Mouse (Mus musculus): Measurements from ENCODE around the gene Dnajc14. TPM values are rescaled to one million over a fixed set of nuclear protein-coding genes. Genes with fewer than 3 reads are reported as not detected.
"Not testable (repeated sequence)": the region's sequence is repeated elsewhere in the genome, so short reads cannot be mapped to it uniquely, and the experiment has no call there.

Gene Dnajc14
- polyA plus RNA-seq, 1 experiment, result 25.3 TPM

DNA sequence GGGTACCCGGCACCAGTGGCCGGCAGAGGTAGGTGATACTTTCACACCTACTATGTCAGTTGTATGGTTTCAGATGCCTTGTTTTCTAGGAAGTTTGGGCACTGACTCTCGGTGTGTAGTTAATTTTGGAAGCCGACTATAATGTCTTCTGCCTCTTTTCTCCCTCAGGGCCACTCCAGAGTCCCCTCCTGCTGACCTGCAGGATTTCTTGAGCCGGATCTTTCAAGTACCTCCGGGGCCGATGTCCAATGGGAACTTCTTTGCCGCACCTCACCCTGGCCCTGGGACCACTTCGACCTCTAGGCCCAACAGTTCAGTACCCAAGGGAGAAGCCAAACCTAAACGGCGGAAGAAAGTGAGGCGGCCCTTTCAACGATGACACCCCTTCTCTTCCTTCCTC, 13.2 kb downstream of the Dnajc14 start, which contains the start of gene Sarnp:
Gene Sarnp, plus strand, starts transcription at position 301 of the 400 bp plus-strand sequence.
- DNase-seq (ENCODE audit: extremely low spot score in 1 of 2, low spot score in 1 of 2), result no peak

DNA sequence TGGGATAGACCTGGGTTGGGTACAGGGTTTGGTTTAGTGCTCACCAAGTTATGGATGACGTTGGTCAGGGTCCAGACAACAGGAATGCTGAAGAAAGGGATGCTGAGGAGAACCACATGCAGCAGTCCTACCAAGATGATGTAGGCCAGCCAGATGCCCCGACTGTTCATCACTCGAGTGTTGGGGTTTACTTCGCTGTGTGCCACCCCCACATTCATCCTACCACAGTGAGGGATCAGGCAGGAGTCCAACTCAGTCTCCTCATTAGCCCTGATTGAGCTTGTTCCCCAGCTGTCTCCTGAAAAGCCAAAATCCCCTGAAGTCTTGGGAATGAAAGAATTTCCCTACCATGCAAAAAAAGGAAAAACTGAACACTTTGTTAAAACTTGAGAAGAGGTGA, 16.4 kb downstream of the Dnajc14 start:
- no peak for DNase-seq (ENCODE audit: extremely low spot score in 1 of 2, low spot score in 1 of 2)

DNA sequence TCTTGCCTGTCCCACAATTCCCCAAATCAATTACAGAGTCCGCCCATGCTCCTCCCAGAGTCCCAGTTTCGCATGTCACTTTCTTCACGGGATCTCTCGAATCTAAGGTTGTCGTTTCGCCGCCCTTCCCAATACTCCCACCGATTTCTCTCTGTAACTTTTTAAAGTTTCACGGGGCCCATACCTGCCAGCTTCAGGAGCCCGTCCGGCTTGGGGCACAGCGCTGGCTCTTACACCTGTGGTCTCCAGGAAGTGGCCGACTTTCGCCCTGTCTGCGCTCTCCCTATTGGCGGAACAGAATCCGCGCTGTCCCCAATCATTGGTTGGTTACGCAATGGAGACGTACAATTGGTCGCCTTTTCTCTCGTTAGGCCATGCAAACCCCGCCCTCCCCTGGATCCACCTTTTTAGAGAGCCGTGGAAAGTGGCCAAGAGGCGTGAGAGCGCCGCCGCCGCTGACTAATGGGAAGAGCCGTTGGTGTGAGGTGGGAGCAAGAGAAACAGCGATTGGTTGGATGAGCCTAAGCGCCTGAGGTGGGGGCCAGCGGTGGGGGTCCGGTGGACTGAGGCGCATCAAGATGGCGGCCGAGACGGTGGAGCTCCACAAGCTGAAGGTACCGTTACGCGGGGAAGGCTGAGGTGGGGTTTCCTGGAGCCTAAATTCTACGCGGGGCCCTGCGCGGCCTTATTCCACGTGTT, 17.6 kb downstream of the Dnajc14 start, which contains the start of gene Ormdl2:
Gene Ormdl2, minus strand, starts transcription at position 288 of the 699 bp plus-strand sequence.
- peak; percentile 98 to 99 for DNase-seq (ENCODE audit: extremely low spot score in 1 of 2, low spot score in 1 of 2)

DNA sequence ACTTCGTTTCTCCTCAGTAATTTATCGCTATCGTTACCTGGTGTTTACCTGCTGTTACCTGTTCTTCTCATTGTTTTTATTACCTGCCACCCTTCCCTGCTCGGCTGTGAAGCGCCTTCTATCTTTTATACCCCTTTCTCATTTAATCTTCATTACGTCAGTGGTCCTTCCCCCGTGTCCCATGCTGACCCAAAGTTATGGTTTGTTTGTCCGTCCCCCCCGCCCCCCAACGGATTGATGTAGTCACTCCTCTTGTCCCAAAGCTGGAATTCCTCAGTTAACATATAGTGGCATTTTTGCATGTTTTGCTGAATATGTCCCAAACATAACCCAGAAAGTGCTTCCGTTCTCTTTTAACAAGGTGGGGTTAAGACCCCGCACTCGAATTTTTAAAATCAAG, 18.3 kb downstream of the Dnajc14 start:
- DNase-seq (ENCODE audit: extremely low spot score in 1 of 2, low spot score in 1 of 2), result no peak

DNA sequence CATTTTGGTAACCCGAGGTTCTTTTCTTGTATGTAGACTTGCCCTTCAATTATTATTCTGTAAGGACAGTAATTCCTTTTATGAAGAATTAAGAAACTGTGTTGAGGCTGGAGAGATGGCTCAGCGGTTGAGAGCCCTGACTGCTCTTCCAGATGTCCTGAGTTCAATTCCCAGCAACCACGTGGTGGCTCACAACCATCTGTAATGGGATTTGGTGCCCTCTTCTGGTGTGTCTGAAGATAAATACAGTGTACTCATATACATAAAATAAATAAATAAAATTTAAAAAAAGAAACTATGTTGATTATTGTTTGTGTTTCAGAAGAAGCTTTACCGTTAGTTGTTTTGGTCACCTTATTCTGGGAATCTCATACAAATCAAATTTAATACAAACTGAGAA, 19.2 kb downstream of the Dnajc14 start:
- not testable (repeated sequence) for DNase-seq (ENCODE audit: extremely low spot score in 1 of 2, low spot score in 1 of 2)

DNA sequence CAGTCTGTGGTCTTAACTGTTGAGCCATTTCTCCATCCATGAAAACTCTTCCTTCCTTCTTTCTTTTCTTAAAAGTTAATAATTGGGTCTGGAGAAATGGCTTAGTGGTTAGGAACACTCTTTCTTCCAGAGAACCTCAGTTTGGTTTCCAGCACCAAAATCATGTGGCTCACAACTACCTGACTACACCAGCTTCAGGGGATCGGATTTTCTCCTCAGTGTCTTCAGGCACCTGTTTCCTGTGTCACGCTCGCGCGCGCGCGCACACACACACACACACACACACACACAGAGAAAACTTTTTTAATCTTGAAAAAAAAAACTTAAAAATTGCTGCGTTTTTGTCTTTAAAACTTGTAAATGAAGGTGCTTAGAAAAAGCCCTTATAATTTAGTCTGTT, 20.0 kb downstream of the Dnajc14 start:
- DNase-seq (ENCODE audit: extremely low spot score in 1 of 2, low spot score in 1 of 2), result no peak

DNA sequence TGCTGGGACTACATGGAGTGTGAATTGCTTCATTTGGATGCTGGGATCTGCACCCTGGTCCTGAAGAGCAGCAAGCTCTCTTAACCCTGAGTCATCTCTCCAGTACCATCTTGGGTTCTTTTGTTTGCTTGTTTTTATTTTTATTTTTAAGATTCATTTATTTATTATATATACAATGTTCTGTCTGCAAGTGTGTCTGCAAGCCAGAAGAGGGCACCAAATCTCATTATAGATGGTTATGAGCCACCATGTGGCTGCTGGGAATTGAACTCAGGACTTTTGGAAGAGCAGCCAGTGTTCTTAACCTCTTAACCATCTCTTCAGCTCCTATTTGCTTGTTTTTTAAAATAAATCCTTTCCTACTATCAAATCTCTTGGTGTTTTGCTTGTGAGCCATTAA, 33.5 kb downstream of the Dnajc14 start:
- no peak for DNase-seq (ENCODE audit: extremely low spot score in 1 of 2, low spot score in 1 of 2)

DNA sequence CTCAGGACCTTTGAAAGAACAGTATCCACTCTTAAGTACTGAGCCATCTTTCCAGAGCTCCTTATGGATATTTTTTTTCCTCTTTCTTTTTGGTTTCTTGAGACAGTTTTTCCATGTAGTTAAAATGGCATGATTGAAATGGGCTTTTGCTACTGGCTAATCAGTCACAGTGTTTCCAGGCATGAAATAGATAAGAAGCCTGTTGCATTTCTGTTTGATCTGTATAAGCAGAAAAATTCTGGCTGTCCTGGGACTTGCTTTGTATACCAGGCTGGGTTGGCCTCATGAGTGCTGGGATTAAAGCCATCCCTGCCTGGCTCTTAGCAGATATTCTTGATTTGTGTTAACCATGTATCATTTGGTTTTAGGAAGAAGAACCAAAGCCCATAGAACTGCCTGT, 35.6 kb downstream of the Dnajc14 start:
- DNase-seq (ENCODE audit: extremely low spot score in 1 of 2, low spot score in 1 of 2), result no peak

DNA sequence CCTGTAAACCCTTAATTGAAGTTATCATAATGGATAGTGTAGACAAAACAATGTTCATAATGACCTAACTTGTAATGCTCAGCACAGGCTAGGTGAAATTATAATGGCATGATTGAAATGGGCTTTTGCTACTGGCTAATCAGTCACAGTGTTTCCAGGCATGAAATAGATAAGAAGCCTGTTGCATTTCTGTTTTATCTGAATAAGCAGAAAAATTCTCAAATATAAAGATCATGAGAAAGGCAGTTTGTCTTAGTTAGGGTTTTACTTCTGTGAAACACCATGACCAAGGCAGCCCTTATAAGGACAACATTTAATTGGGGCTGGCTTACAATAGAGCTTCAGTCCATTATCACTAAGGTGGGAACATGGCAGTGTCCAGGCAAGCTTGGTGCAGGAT, 36.8 kb downstream of the Dnajc14 start:
- no peak for DNase-seq (ENCODE audit: extremely low spot score in 1 of 2, low spot score in 1 of 2)

DNA sequence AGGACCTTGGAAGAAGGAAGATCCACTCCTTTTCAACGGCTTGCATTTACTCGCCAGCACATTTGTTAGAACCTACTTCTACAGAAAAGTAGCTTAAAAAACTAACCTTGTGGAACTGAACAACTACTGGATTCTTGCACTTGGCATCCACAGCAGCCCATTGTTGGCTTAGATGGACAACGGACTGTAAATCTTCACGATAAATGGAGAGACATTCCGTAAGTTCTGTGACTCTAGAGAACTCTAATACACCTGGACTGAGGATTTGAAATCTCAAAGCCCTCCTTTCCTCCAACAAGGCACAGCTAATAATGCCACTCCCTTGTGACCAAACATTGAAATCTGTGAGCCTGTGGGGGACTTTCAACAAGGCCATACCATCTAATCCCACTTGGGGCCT, 39.4 kb downstream of the Dnajc14 start:
- DNase-seq (ENCODE audit: extremely low spot score in 1 of 2, low spot score in 1 of 2), result no peak

DNA sequence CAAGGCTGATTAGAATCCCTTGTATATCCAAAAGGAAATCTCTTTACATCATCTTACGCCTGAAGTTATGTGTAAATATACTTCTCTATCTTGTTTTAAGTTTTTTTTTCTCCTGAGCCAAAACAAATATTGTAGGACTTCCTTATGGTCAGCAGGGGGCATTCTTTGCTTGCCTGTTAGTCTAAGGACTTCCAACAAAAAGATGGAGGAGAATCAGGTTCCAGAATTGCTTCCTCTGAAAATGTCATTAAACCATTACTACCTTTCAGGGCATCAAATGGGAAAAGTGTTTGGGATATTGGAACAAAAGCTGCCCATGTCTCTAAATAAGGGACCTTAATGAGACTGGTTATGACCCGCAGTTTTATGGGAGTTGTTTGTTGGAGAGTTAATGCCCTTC, 41.7 kb downstream of the Dnajc14 start:
- peak in 1 of 2 experiments; percentile 45 for DNase-seq (ENCODE audit: extremely low spot score in 1 of 2, low spot score in 1 of 2)

DNA sequence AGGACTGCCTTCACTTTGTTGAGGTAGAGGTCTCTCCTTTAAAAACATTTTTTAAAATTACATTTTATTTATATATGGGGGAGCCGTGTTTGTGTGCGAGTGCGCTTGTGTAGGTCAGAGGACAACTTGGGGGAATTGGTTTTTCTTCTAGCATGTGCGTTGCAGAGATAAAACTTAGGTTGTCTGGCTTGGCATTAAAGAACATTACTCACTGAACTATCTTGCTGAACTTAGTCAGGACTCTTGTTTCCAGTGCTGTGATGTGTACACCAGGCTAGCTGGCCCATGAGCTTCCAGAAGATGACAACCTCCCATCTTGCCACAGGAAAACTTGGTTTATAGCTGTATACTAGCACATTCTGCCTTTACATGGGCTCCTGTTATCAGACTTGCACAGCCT, 42.8 kb downstream of the Dnajc14 start:
- DNase-seq (ENCODE audit: extremely low spot score in 1 of 2, low spot score in 1 of 2), result no peak

DNA sequence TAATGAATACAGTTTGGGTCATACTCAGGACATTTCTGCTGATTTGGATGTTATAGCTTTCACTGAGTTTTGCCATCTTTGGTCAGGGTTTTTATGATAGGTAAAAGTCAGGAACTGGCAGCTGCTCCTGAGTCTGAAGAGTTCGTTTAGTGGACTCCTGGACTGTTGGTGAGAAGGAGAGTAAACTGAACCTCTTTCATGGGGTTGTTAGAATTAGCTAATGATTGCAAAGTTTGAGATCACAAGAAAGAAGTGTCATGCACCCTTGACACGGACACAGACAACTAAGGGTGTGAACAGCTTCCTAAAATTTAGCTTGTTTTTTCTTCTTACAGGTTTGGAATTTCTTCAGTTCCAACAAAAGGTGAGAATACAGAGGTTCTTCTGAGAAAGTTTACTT, 44.6 kb downstream of the Dnajc14 start:
- DNase-seq (ENCODE audit: extremely low spot score in 1 of 2, low spot score in 1 of 2), result no peak

DNA sequence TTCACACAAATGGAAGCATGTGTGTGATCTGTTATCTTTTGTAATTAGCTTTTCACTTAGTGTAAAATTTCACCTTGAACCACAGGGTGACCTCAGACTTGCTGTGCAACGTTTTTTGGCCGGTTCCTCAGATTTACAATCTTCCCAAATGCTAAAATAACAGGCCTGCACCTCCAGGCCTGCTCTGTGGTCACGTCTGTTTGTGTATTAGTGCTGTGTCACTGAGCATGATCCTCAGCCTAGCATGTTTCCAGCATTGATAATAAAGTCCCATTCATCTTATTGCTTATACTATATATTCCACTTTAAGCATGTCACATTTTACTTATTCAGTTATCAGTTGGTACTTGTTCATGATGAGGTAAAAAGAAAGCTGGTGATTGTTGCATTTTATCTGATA, 46.5 kb downstream of the Dnajc14 start:
- no peak for DNase-seq (ENCODE audit: extremely low spot score in 1 of 2, low spot score in 1 of 2)

DNA sequence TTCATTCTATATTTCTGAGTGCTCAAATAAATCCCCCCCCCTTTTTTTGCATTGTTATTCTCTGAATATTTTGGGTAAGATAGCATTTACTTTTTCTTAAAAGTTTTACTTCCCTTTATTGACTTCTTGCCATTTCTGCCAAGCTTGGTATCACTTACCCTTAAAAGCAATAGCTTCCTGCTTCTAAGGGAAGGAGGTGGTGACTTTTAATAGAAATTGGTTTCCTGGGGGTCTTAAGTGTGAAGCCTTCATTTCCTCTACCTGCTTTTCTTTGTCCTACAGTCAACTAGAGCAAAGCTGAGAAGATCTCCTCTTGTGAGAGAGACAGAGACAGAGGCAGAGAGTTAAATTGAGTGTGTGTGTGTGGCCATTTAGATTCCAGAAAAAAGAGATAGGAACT, 57.3 kb downstream of the Dnajc14 start:
- DNase-seq (ENCODE audit: extremely low spot score in 1 of 2, low spot score in 1 of 2), result no peak

DNA sequence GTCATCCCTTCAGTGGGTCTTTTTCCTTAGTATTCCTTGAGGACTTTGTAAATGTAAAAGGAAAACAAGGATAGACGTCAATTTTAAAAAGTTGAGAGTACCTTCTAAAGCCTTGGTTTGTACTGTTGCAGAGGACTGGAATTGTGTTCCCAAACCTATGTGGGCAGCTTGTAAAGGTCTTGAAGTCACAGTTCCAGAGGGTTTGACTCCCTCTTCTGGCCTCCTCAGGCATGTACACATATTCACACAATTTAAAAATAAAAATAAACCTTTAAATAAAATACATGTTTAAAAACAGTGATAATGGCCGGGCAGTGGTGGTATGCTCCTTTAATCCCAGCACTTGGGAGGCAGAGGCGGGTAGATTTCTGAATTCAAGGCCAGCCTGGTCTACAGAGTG, 62.2 kb downstream of the Dnajc14 start:
- DNase-seq (ENCODE audit: extremely low spot score in 1 of 2, low spot score in 1 of 2), result no peak

DNA sequence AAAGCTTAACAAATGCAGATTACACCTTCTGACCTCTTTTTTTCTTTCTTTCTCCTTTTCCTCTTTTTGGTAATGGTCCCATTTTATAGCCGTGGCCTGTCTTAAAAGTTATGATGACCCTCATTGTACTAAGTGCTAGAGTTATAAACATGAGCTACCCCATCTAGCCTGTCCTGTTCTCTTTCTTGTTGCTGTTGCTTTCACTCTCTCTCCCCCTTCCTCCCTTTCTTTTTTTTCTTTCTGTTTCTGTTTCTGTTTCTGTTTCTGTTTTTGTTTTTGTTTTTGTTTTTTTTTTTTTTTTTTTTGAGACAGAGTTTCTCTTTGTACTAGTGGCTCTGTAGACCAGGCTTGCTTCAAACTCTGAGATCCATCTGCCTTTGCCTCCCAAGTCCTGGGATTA, 62.7 kb downstream of the Dnajc14 start:
- DNase-seq (ENCODE audit: extremely low spot score in 1 of 2, low spot score in 1 of 2), result no peak

Other genes starting within 250 kb of the Dnajc14 start
- gene Pa2g4, start 238.1 kb upstream of the Dnajc14 start, polyA plus RNA-seq (2012; rRNA removed), result 72.3 and 78.6 TPM in 2 replicates
- gene Erbb3, start 214.4 kb upstream of the Dnajc14 start, polyA plus RNA-seq (2012; rRNA removed), result 8.4 and 9.2 TPM in 2 replicates
- gene Rps26, start 177.3 kb upstream of the Dnajc14 start, polyA plus RNA-seq (2012; rRNA removed), result 396 and 476 TPM in 2 replicates
- 11.1 and 11.6 TPM in 2 replicates for gene Ikzf4, start 158.1 kb upstream of the Dnajc14 start, polyA plus RNA-seq (2012; rRNA removed)
- gene Suox, start 130.0 kb upstream of the Dnajc14 start, polyA plus RNA-seq (2012; rRNA removed), result 12.9 and 13.4 TPM in 2 replicates
- gene Rab5b, start 107.8 kb upstream of the Dnajc14 start, polyA plus RNA-seq (2012; rRNA removed), result 114 and 118 TPM in 2 replicates
- 0.80 and 0.98 TPM in 2 replicates for gene Pmel, start 99.9 kb upstream of the Dnajc14 start, polyA plus RNA-seq (2012; rRNA removed)
- gene Cdk2, start 99.0 kb upstream of the Dnajc14 start, polyA plus RNA-seq (2012; rRNA removed), result 4.9 and 6.0 TPM in 2 replicates
- 14.8 and 15.6 TPM in 2 replicates for gene Dgka, start 59.2 kb upstream of the Dnajc14 start, polyA plus RNA-seq (2012; rRNA removed)
- 38.3 and 44.6 TPM in 2 replicates for gene Pym1, start 56.2 kb upstream of the Dnajc14 start, polyA plus RNA-seq (2012; rRNA removed)
- 2.4 and 3.4 TPM in 2 replicates for gene Mmp19, start 13.2 kb upstream of the Dnajc14 start, polyA plus RNA-seq (2012; rRNA removed)
- 21.8 and 22.3 TPM in 2 replicates for gene Tmem198b, start 308 bp downstream of the Dnajc14 start, polyA plus RNA-seq (2012; rRNA removed)
- 55.8 and 69.0 TPM in 2 replicates for gene Sarnp, start 13.3 kb downstream of the Dnajc14 start, polyA plus RNA-seq (2012; rRNA removed)
- 15.3 and 17.3 TPM in 2 replicates for gene Ormdl2, start 17.6 kb downstream of the Dnajc14 start, polyA plus RNA-seq (2012; rRNA removed)
- gene Gdf11, start 87.7 kb downstream of the Dnajc14 start, polyA plus RNA-seq (2012; rRNA removed), result 17.0 and 17.2 TPM in 2 replicates
- 82.7 and 95.6 TPM in 2 replicates for gene Cd63, start 96.9 kb downstream of the Dnajc14 start, polyA plus RNA-seq (2012; rRNA removed)
- 12.3 and 15.7 TPM in 2 replicates for gene Rdh5, start 118.8 kb downstream of the Dnajc14 start, polyA plus RNA-seq (2012; rRNA removed)
- 233 and 273 TPM in 2 replicates for gene Bloc1s1, start 120.0 kb downstream of the Dnajc14 start, polyA plus RNA-seq (2012; rRNA removed)
- 23.4 and 26.8 TPM in 2 replicates for gene Itga7, start 129.8 kb downstream of the Dnajc14 start, polyA plus RNA-seq (2012; rRNA removed)
- not detected in 2 replicates for gene Mettl7b, start 156.9 kb downstream of the Dnajc14 start, polyA plus RNA-seq (2012; rRNA removed)
- gene Olfr9, start 185.4 kb downstream of the Dnajc14 start, polyA plus RNA-seq (2012; rRNA removed), result not detected in 2 replicates
- gene Olfr763, start 206.7 kb downstream of the Dnajc14 start, polyA plus RNA-seq (2012; rRNA removed), result 0.04 TPM in 1 of 2 replicates, not detected in the other
- not detected in 2 replicates for gene Olfr764-ps1, start 235.8 kb downstream of the Dnajc14 start, polyA plus RNA-seq (2012; rRNA removed)
- gene Olfr765, start 245.9 kb downstream of the Dnajc14 start, polyA plus RNA-seq (2012; rRNA removed), result not detected in 2 replicates

All from frontal cortex, adult 2 months (tissue).